Mouse (Mus musculus) v-Abl transformed pro-B cells (cell line): Measurements from ENCODE around the gene Prkcb.

Source experiments
- in situ Hi-C, 2 experiments: fragments of 400-800 bp; cut with MboI; formaldehyde crosslinking; loops; one replicate each; pipeline ENCODE4 v1.15.1; 2025; ENCODE audit not compliant: unreplicated experiment in 2 of 2

The Prkcb gene

DNA sequence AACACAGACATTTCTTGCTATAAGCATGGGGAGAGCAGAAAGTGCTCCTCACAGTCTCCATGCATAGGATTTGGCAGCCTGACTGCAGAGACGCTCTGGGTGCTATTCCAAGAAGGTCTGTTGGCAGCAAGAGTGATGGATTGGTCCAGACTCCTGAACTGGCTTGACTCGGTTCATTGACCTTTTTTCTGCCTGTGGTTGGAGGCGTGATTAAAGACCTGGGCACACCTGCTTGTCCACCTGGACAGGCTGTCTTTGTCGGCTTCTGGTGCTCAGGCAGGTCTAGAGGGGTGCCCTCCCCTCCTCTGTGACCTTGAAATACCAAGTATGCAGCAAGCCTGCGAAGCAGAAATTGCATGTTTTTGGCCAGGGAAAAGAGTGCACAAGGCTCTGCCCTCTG is 140.6 kb downstream of the Prkcb start:
- in situ Hi-C loops, result no loop called here

DNA sequence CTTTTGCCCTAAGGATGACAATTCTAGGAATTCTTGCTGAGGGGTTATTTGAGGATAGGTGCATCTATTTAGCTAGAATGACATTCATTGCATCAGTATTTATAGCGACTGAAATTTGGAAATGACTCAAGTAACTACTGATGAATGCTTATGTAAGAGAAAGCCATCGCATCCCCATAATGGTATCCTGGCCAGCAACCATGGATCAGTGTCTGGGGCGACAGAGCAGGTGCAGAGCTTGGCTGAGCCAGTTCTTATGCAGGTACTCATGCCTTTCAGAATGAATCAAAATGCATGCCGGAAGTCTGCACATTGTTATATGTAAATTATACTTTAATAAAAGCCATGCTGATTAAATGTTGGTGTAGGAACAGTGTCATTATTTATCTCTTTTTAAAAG is 143.8 kb downstream of the Prkcb start:
- in situ Hi-C loops, result no loop called here

DNA sequence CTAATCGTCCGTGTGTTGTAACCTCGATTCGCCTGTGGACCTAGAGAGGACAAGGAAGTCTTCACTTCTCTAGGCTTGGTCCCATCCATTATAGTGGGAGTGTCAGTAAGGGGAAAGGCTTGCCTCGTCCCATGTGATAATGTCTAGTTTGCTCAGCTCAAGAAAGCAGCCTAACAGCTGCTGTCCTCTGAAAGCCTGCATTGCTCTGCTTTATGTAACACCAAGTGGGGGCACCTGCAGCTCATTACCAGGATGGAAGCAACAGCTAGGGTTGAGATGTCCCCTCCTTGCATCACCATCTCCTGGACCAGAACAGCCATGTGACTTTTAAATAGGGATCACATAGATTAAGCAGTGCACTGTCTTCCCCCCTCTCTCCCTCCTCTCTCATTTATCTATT is 144.8 kb downstream of the Prkcb start:
- in situ Hi-C loops, result no loop called here

DNA sequence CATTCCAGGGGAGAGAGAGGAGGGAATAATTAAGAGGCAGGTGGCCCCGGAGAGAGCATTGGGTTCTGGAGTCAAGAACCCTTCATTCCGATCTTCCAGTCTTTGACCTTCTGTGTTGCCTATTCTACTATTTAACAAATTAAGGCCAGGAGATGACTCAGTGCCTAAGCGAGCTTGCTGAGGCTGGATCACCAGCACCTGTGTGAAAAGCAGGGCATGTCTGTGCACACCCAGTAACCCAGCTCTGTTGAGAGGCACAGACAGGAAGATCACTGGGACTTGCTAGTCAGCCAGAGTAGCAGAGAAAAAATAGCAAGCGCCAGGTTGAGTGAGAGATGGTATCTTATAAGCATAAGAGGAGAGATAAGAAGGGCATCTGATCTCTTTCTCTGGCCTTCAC is 146.4 kb downstream of the Prkcb start:
- in situ Hi-C loops, result no loop called here

DNA sequence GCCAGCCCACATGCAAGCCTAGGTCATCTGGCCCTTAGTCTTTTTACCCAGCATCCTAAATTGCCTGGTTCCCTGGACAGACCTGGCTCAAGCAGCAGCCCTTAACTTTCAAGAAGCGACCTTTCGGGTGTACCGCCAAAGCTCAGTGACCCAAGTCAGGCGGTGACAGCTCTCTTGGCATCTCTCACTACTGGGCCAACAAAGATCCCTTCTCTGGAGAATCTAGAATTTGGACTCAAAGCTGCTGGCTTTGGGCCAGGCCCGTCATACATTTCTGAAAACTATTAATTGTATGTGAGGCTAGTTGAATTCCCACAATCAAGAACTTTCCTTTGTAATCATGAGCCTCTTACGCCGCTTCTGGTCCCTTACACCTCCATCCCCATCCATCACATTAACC is 147.0 kb downstream of the Prkcb start:
- in situ Hi-C loops, result no loop called here

DNA sequence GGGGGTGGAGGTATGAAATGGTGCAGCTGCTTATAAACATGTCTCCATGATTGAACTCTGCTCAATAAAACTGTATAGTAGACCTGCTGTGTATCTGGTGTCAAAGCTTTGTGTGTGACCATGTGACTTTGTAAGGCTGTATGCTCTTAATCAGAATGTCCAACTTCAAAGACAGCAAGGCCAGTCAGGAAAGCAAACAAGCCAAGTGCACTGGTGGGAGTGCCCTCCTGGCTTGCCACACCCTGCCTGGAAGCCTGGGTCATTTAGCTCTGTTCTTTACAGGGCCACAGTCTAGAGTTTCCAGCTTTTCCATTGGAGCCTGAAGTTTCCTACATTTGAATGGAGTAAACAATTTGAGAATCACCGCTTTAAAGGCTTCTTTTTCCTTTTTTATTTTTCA is 148.8 kb downstream of the Prkcb start:
- in situ Hi-C loops, result no loop called here

DNA sequence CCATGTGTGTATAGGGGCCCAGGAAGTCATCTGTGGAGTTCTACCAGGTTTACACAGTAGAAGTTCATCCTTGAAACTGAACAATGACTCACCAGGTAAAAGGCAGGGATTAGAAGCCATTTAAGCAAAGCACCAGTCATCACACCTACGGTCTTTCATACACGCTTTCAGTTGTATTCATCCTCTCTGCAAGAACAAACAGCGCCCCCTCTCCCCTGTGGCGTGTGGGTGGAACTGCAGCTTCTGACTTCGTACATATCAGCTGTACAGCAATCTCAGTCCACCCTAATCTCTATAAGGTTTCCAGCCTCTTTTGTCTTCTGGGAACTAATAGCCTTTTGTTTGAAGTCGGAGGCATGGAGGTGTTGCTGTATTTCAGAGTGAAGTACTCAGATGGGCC is 156.5 kb downstream of the Prkcb start:
- in situ Hi-C loops, result loop anchor here in 1 of 2 experiments (5.0 to 10.0 kb wide), 2 partner anchors 50 to 93 kb away; no protein-coding TSS in a partner anchor

DNA sequence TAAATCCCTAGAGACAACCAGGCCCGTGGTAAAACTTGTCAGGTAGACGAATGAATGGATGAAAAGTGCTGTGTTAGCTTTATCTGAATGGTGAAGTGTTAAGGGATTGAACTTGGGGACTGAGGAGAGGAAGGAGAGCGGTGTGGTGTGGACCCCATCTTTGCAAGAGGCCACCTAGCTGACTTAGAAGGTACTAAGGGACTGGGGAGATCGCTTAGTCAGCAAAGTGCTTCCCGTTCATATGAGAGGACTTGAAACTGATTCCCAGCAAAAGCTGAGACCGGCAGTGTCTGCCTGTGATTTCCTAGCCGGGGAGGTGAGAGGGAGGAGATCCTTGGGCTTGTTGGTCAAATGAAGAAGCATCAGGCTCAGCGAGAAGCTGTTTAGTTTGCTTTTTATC is 164.1 kb downstream of the Prkcb start:
- in situ Hi-C loops, result loop anchor here (5.0 to 10.0 kb wide), 2 partner anchors 58 to 175 kb away; no protein-coding TSS in a partner anchor

DNA sequence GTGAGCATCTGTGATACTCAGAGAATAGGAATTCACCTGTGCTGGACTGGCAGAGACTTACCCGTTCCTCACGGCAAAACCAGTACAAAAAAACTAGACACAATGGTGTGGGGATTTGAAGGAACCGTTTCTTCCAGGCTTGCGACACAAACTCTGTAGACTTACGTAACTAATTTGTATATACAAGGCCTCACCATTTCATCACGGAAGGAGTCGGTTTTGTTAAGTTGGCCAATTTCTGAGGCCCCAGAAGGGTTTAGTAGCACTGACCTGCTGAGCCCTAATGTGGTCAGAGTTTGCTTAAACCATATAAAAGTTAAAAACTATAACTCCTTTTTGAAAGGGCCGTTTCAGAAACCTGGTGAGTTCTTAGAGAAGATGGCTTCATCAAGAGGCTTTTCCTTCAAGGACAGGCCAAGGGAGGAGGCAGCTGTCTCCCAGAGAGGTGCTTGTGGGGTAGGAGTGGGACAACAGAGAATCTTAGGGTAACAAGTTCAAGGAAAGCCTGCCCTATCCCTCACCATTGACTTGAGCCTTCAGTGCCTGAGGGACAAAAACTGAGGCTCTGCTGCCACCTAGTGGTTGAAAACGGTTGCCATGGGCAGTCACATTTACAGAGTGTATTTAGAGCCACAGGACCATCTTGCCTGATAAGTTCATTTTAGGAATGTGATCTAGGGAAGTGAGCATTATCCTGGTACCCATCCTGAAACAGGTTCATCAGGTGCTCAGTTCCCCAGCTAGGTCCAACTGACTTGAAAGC is 170.8 kb downstream of the Prkcb start:
- in situ Hi-C loops, result loop anchor here in 1 of 2 experiments (5.0 to 10.0 kb wide), 2 partner anchors 65 to 177 kb away; no protein-coding TSS in a partner anchor

DNA sequence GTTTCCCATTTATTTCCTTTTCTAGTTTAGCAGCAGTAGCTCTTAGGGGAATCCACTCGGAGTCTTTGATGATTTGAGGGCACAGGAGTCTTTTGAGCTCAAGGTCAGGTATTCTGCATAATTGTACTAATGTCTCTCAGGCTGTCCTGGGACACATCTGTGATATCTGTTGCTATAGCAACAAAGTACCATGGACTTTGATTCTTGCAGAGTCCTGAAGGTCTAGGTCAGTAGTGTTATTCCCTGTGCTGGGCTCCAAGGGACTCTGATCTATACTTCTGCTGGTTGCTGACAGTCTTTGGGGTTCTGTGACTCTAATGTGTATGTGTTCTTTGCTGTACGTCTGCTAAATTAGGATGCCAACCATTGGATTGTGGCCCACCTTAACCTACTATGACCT is 171.5 kb downstream of the Prkcb start:
- in situ Hi-C loops, result loop anchor here (5.0 to 10.0 kb wide), 3 partner anchors 213 to 365 kb away; partner anchors contain the start of gene Ndufab1 (in 1 of the 2)

DNA sequence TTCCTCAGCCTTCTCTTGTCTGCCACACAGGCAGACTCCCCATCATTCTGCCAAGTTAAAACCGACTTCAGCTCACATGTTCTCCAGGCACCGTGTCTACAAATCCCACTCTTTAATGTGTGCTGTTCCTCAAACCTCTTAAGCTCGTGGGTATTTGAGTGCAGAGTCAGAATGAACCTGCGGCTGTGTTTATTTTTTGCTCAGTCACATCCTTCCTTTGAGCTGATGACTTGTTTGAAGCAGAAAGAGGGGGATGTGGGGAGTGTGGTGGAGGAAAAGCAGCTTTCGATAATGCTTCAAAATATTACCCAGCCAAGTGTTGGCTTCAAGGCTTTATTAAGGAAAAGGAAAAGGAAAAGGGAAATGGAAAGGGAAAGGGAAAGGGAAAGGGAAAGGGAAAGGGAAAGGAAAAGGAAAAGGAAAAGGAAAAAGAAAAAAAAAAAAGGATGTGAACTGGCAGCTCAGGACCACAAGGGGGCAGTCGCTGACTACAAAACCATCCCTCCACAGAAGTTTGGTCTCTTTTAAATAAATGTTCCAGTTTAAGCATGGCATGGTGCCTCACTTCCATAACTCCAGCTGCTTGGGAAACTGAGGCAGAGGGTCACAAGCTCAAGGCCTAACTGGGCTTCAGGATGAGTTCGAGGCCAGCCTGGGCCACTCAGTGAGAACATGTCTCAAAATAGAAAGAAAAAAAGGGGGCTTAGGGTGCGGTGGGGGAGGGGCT is 177.4 kb downstream of the Prkcb start:
- in situ Hi-C loops, result loop anchor here (10.0 kb wide), 2 partner anchors 361 to 371 kb away; partner anchors contain the start of gene Ndufab1 (in 1 of the 2)

DNA sequence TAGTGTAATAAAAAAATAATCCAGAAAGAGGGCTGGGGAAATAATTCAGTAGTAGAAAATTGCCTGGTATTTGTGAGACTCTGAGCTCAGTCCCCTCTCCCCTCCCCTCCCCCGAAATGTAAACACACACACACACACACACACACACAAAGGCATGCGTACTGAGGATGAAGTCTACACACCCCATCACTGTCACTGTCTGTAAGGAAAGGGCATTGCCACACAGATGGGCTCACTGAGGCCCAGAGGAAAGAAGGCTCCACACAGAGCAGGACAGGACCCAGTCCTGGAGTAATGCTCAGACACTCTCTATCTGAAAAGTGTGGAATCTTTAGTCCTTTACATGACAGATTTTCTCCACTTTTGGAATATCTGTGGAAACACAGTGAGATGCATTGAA is 178.2 kb downstream of the Prkcb start:
- in situ Hi-C loops, result loop anchor here (10.0 kb wide), 2 partner anchors 362 to 372 kb away; partner anchors contain the start of gene Ndufab1 (in 1 of the 2)

DNA sequence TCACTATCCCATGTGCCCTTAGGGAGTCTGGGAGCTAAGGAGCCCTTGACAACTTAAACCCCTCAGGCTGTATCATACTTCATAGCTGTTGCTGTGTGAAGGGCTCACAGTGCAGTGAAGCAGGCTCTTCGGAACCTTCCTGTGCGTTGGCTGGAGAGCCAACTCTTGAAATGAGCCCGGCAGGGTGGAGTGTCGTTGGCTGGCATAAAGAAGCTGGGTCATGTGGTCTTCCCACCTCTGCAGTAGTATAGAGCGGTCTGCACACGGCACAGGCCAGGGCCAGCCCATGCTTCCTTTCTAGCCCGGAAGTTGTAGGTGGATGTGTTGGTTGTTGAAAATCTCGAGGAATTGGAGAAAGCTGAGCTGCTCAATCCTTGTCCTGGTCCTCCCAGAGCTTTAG is 179.3 kb downstream of the Prkcb start:
- in situ Hi-C loops, result loop anchor here (10.0 kb wide), 2 partner anchors 363 to 373 kb away; partner anchors contain the start of gene Ndufab1 (in 1 of the 2)

DNA sequence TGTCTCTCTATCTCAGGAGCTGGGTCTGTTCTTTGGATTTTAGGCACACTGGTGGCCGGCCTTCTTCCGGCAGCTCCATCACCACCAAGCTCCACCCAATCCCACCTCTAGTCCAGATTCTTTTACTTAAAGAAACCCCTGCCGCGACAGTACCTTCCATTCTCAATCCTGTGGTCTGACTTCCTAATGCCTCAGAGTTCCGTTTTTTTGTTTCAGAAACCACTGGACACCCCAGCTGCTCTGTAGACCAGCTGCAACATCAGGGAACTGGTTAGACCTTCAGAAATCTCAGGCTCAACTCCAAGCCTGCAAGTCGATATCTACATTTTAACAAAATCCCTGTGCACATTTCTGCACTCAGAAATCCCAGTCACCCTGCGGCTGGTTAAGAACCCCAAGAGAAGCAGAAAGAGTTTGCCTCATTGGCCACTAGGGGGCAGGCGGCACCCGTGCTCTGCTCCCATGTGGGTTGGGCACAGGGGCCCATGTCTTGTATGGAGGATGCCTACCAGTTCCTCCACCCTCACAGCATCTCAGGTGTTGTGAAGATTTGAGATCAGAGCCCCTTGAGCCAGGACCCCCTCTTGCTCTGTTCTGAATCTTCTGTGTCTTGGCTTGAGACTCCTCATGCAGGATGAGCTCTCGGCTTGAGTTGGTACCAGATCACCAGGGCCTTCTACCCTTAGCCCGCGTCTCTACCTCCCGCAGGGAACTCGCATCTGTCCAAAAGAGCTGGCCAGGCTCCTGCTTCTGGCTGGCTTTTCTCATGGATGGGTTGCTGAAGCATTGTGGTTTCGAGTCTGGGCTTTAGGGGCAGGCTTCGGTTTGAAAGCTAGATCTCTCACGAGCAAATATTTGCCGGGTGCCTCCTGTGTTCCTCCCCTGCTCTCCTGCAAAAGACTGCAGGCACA is 182.1 kb downstream of the Prkcb start:
- in situ Hi-C loops, result loop anchor here (5.0 to 10.0 kb wide), 3 partner anchors 194 to 994 kb away; partner anchors contain the start of gene Aqp8 (in 1 of the 2)

DNA sequence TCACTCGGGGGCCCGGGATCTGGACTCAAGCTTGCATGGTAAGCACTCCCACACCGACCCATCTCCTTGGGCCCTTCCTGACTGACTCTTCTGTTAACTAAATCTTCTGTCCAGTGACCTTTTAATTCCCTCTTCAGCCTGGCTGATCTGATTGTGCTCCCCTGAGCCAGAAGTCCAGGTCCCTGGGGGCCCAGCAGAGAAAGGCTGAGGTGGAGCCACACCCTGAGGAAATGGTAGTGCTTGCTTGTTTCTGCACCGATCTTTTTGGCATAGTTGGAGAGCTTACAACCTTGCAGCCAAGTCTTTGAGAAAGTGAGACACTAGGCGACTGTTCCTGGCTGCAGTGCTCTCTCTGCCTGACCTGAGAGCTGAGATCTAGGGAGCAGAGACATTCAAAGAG is 183.7 kb downstream of the Prkcb start:
- in situ Hi-C loops, result loop anchor here (5.0 to 10.0 kb wide), 3 partner anchors 193 to 993 kb away; partner anchors contain the start of gene Aqp8 (in 1 of the 2)

DNA sequence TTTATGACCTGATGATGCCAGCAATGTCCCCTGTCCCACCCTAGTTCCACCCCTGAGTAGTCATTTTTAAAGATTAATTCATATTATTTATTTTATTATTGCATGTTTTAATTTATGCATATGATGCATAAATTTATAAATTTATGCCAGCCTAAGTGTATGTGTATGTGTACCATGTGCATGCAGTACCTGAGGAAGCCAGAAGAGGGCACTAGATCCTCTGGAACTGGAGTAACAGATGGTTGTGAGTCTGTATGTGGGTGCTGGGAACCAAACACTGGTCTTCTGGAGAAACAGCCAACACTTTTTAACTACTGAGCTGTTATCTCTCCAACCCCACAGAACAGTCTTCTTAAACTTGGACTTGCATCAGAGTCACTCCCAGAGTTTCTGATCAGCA is 186.5 kb downstream of the Prkcb start:
- in situ Hi-C loops, result loop anchor here in 1 of 2 experiments (10.0 kb wide), 2 partner anchors 190 to 990 kb away; partner anchors contain the start of gene Aqp8

DNA sequence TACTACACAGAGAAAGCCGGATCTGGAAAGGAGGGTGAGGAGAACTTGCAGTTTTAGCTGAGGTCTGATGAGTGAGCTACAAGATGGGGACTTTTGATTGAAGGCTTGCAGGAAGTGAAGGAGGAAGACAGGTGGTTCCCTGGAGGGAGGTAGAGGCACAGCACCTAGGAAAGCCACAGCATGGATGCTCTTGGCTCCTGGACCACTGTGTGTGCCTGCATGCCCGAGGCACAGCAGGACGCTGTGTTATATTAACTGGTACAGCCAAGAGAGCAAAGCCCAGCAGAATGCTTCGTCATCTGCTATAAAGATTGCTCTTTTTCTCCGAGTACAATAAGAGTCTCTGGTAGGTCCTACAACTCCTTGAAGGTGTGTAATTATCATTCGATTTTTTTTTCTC is 188.1 kb downstream of the Prkcb start:
- in situ Hi-C loops, result loop anchor here in 1 of 2 experiments (10.0 kb wide), 2 partner anchors 188 to 988 kb away; partner anchors contain the start of gene Aqp8

DNA sequence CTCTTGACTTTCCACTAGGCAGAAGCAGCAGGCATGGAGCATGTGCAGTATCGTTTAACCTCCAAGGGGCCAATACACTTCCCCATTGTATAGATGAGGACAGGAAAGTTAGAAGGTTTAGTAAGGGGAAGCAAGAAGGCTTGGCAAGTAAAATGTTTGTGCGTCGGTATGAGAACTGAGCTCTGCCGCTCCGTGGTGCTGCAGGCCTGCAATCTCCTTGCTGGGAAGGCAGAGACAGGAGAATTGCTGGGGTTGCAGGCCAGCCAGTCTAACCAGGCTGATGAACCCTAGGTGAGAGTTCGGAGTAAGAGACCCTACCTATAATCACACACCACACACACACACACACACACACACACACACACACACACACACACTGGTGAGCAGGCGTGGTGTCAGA is 188.6 kb downstream of the Prkcb start:
- in situ Hi-C loops, result loop anchor here in 1 of 2 experiments (10.0 kb wide), 2 partner anchors 188 to 988 kb away; partner anchors contain the start of gene Aqp8
